Mouse (Mus musculus): ENCODE results near the gene Rgma.

GRCm38 (mm10) chr7:73327652-73328051 is 47.7 kb upstream of the Rgma start:
- TF ChIP-seq CTCF (conservative IDR thresholded peaks at IDR 0.05 in 1 of 2, IDR thresholded peaks at IDR 0.05 in 1 of 2; ENCODE audit: low read depth in 2 of 2, low read length in 2 of 2) (no peak), EP300 (IDR thresholded peaks at IDR 0.05; ENCODE audit: low read length) (no peak), UBTF (IDR thresholded peaks at IDR 0.05; ENCODE audit: low read depth, low read length) (no peak), MAFK (IDR thresholded peaks at IDR 0.05; ENCODE audit: insufficient replicate concordance, low read length) (no peak), IRF4 (IDR thresholded peaks at IDR 0.05; ENCODE audit: low read depth, low read length) (no peak), BHLHE40 (IDR thresholded peaks at IDR 0.05; ENCODE audit: low read depth, low read length) (no peak), POLR2A (IDR thresholded peaks at IDR 0.05; ENCODE audit: low read depth, low read length) (no peak), POLR2AphosphoS2 (IDR thresholded peaks at IDR 0.05; ENCODE audit: low read depth, low read length) (no peak), RCOR1 (conservative IDR thresholded peaks at IDR 0.05; ENCODE audit: low read depth, low read length) (no peak)
